Mouse (Mus musculus): ENCODE data around the gene Melk.

Melk gene

GRCm38 (mm10) chr4:44326721-44327120 lies 26.0 kb downstream of the Melk start:
- no peak for ATAC-seq (ENCODE audit: low TSS enrichment)

GRCm38 (mm10) chr4:44327976-44328375 lies 27.3 kb downstream of the Melk start:
- ATAC-seq (ENCODE audit: low TSS enrichment): no peak

- ATAC-seq (ENCODE audit: low TSS enrichment): no peak
These were observed 34.3 kb downstream of the Melk start for GRCm38 (mm10) chr4:44335006-44335405.

GRCm38 (mm10) chr4:44361670-44362069 lies 61.0 kb downstream of the Melk start:
- ATAC-seq (ENCODE audit: low TSS enrichment): no peak

- no peak for ATAC-seq (ENCODE audit: low TSS enrichment)
These were observed 62.8 kb downstream of the Melk start for GRCm38 (mm10) chr4:44363434-44364013.

GRCm38 (mm10) chr4:44392231-44393216 lies 91.8 kb downstream of the Melk start:
- no peak for ATAC-seq (ENCODE audit: low TSS enrichment)

- no peak for ATAC-seq (ENCODE audit: low TSS enrichment)
These were observed 101.9 kb downstream of the Melk start for GRCm38 (mm10) chr4:44402607-44403006.

GRCm38 (mm10) chr4:44404487-44404886 lies 103.8 kb downstream of the Melk start:
- peak; percentile 57; the same call in 1 of the 2 replicates for ATAC-seq (ENCODE audit: low TSS enrichment)
